Mouse (Mus musculus): ENCODE measurements around the gene Trim68. TPM values are rescaled to one million over a fixed set of nuclear protein-coding genes. Genes with fewer than 3 reads are reported as not detected.
"Not testable (repeated sequence)": the region's sequence is repeated elsewhere in the genome, so short reads cannot be mapped to it uniquely, and the experiment has no call there.

The Trim68 gene
- polyA plus RNA-seq (2012; rRNA removed), result 75.3 and 99.1 TPM in 2 replicates

DNA sequence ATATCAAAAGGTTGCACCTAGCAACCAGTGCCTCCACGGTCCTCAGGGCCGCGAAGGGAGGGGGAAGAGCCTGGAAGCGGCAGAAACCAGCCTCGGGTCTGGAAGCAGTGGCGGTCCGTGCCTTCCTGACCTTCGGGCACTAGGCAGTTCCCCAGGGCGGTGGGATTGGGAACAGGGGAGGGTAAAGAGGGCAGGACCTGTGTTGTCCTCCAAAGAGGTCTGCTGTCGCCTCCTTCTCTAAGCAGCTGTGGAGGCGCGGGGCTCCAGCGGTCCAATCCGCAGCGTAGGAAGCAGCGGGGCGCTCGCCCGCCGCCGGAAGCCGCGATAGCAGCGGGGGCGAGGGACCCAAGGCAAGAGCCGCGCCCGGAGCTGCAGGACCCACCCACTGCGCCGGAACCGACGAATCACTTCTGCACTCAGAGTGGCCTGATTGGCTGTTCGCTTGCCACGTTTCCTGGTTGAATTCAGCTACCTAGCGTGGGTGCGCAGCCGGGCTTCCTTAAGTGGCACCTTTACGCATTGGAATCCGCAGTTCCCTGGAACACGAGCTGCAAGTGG is at the start of gene Trim68:
TSS of gene Trim68 (minus strand) at position 384 of the 558 bp plus-strand sequence.
- DNase-seq (ENCODE audit: low spot score), result peak; percentile 82

DNA sequence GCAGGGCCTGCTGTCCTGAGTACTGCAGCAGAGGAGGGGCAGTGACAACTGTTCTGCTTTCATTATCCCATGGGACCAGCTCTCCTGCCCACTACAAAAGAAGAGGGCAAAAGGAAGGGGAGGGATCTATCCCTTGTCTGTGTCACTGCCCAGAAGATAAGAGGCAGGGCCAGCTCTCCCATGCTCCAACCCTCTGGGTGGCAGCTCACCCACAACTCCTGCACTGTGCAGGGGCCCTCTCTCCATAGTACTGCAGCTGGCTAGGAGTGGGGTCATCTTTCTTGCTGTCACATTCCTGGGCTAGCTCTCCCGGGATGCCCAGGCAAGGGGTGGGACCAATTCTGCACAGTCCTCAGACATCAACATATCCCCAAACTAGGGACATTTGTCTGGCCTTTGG is 46.7 kb upstream of the Trim68 start:
- DNase-seq (ENCODE audit: low spot score), result no peak

DNA sequence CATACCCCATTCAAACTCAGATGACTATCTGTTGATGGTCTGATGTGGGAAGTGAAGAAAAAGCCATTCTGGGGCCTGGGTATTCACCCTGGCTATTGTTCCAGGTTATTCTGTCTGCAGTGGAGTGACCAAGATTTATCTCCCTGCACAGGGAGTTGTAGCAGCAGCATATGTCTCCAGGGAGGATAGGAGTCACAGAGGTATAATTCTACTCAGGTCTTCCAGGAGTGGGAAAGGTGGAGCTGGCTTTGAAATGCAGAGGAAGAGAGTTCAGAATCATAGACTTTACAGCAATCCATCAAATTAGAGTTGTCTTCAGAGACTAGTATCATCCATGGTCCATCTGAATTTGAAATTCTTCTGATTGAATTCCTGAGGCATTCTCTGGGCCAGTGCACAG is 40.3 kb upstream of the Trim68 start, which contains the start of gene Olfr559:
TSS of gene Olfr559 (minus strand) at position 101 of the 400 bp plus-strand sequence.
- DNase-seq (ENCODE audit: low spot score), result no peak

DNA sequence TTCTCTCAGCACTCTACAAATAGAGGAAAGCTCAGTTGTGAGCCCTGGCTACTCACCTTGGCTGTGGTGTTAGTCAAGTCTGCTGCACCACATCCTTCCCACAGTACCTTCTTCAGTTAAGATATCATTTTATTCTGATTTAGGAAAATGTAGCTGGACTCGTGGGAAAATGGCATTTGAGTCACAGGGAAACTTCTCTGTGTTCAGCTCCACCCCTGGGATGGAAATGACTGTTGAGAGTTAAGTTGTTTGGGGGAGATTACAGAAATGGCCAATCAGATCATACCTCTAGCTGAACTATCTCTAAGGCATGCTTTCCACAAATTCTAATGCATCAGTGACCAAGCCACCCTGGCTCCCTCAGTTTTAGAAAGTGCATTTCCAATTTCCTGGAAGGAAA is 31.8 kb upstream of the Trim68 start, which contains the start of gene Olfr33:
TSS of gene Olfr33 (minus strand) at position 101 of the 400 bp plus-strand sequence.
- no peak for DNase-seq (ENCODE audit: low spot score)

DNA sequence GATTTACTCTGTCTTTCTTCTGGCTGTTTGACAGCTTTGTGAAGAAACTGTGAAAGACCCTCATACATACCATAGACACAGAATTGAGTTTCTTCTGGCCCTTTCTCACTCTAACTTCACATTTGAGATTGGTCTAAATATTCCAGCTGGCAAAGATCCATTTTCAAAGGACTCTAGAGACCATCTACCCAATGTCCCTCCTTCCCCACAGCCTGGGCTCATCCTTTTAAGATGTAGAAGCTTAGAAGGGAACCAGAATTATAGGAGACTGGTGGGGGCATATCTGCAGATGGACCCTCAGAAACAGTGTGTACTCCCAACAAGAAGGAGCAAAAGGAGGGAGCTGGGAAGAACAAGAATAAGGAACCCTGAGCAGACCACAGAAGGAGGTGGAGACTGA is 14.8 kb upstream of the Trim68 start, which contains the start of gene Olfr558:
TSS of gene Olfr558 (plus strand) at position 301 of the 400 bp plus-strand sequence.
- no peak for DNase-seq (ENCODE audit: low spot score)

DNA sequence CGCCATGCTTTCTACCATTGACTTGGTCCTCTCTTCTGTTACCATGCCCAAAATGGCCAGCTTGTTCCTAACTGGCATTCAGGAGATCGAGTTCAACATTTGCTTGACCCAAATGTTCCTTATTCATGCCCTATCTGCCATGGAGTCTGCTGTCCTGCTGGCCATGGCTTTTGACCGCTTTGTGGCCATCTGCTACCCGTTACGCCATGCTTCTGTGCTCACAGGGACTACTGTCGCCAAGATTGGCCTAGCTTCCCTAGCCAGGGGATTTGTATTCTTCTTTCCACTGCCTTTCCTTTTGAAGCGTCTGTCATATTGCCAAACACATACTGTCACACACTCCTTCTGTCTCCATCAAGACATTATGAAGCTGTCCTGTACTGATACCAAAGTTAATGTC is 11.3 kb upstream of the Trim68 start:
- DNase-seq (ENCODE audit: low spot score), result no peak

DNA sequence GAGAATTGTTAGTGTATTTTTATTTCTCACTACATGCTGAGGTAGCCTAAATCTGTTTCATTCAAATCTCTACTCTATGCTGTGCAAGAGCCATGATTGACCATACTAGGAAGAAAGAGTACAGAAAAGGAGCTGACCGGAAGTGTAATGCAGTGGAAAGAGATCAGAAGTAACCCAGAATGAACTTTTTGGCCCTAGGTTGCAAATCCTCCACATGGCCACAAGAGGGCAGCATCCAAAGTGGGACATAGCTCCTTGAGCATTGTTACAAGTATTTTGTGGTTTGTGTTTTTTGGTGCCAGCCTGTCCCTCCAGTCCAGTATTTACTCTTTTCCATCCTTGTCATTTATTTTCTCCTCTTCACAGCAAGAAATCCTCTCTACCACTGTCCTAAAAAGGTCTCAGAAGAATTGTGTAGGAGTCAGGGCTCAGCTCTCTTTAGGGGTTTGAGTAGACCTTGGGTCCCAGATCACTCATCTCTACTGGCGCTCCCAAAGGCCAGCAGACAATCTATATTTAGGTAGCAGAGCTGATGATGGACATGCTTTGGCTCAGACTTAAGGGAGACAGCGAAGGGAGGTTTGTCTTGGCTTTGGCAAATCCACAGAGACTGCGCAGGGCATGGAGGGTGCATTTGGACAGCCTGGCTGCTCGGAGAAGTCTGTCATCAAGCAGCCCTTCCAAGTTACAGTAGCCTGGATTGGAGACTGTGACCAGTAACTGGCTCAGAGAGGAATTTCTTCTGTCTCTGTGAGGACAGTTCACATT is 8.4 kb upstream of the Trim68 start, which contains the start of gene Olfr557:
TSS of gene Olfr557 (plus strand) at position 553 of the 768 bp plus-strand sequence.
- DNase-seq (ENCODE audit: low spot score), result no peak

DNA sequence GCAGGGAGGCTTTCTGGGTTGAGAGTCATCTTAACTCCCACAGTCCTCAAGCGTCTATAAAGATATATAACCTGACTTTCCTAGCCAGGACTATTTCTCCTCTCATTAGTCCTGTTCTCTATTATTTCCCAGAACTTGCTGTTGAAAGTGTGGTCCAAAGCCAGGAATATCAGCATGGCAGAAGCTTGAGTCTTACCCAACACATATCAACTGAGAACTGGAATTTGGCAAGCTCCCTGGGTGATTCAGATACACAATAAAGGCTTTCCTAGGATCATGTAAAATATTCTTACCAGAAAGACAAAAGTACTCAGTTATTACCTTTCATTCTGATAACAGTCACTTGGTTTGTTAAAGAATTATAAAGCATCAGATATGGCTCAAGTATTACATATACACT is 5.2 kb downstream of the Trim68 start:
- DNase-seq (ENCODE audit: low spot score), result no peak

DNA sequence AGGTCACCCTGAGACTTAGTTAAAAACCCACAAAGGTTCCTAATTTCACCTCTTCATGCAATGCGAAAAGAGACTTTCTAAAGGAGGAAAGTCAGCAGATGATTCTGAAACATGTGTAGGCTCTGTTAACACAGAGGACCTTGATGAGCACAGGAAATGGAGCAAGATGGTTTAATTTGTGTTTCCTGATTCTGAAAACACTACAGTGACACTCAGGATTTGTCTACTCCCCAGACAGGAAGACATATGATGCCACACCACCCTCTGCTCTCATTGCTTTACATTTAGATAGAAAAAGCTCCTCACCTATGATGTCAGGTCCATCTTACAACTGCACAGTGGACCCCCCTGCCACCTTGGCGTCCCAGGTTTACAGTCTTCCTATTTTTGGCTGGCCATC is 10.9 kb downstream of the Trim68 start:
- no peak for DNase-seq (ENCODE audit: low spot score)

DNA sequence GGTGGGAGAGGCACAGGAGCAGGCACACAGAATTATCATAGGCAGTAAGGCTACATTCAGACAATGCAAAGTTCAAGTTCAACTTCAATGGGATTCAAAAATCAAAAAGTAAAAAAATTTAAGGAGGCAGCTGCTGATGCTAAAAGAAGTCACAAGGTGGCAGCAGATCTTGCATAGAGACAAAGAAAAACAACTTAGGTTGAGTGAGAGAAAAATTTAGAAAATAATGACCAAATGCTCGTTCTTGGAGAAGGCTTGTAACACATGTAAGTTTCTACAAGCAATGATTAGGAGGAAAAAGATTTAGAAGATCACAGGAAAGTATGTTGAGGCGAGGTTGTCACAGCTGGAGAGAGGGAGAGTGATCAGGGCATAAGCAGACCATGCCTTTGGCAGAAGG is 21.7 kb downstream of the Trim68 start:
- no peak for DNase-seq (ENCODE audit: low spot score)

DNA sequence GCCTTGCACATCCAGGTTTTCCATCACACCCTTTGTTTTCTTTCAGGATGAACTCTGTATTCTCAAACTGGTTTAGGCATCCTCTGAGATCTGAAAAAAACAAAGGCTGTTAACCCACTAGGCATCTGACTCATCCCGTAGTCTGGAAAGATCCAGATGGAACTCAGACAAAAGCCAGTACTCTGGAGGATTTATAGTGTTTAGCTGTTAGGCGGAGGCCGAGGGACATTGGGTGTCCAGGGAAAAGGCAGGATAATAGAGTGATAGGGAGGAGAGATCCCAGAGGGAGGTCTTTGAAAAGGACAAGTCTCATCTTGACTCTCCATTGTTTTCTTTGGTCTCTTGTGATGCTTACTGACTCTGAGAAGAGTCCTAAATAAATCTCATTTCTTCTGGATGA is 22.5 kb downstream of the Trim68 start, which contains the start of gene Olfr556:
TSS of gene Olfr556 (plus strand) at position 301 of the 400 bp plus-strand sequence.
- DNase-seq (ENCODE audit: low spot score), result no peak

DNA sequence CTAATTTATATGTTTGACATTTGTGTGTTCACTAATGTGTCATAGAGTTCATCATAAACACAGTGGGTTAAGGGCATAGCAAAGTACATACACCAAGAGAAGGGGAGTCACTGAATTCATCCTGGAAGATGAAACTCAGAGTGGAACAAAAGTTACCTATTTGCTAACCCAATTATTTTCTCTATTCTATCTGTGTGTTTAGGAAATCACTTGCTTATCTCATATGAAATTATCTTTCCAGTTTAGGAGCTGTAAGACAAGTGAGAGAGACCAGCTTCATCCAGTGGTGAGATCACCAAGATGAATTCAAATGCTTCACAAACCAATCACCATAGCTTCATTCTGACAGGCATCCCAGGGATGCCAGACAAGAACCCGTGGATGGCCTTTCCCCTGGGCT is 28.6 kb downstream of the Trim68 start, which contains the start of gene Olfr555:
TSS of gene Olfr555 (plus strand) at position 301 of the 400 bp plus-strand sequence.
- no peak for DNase-seq (ENCODE audit: low spot score)

DNA sequence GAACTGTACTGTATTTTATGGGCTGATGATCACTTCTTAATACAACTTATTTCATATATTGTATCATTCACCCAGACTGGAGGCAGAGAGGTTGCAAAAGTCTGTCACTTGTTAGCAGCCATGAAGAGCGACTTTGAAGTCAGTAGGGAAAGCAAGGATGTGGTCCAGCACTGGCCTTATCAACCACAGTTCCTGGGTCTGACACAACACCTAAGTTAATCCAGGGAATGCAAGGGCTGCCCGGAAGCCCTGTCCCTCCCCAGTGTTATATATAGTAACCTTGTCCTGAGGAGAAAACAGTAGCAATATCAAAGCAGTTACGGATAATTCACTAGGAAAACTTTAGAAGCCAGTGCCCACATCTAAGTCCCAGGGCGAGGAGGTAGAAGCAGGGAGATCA is 42.2 kb downstream of the Trim68 start:
- not testable (repeated sequence) for DNase-seq (ENCODE audit: low spot score)

DNA sequence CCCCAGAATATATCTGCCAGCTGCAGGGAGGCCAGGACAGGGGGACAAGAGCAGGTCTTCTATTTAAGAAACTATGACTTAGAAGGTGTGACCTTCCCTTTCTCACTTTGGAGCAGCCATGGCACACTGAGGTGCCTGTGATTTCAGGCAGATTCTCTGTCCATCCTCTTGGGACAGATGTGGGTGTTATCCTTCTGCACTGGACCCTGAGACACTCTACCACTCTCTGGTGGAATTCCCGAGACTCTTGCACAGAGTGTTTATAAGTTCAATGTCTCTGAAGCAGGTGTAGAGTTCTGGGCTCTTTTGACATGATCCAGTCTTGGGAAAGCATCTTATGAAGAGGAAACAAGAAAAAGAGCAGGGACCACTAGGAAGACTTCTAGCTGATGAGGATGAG is 49.0 kb downstream of the Trim68 start, which contains the start of gene Olfr554:
TSS of gene Olfr554 (plus strand) at position 301 of the 400 bp plus-strand sequence.
- DNase-seq (ENCODE audit: low spot score), result no peak

DNA sequence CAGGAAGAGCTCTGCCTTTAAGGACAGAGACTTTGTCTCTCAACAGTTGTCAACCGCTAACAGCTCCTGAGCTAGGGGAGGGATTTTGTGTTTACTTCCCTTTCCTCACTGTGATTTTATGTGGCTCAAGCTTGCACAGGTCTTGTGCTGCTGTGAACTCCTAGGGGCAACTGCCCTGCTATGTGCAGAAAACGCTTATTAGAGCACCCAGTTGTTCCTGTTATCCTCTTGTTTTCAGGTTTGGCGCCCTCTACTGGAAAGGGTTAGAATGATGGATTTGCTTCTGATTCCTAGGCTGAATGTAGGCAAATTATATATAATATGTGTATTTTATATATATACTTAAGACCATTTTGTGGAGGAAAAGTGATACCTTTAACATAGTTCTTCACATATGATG is 50.5 kb downstream of the Trim68 start:
- DNase-seq (ENCODE audit: low spot score), result no peak

Other genes starting within 250 kb of the Trim68 start
- gene Rrm1, start 245.6 kb downstream of the Trim68 start, polyA plus RNA-seq (2012; rRNA removed), result 21.9 and 23.9 TPM in 2 replicates
- not detected in 2 replicates for gene Olfr543, start 205.6 kb downstream of the Trim68 start, polyA plus RNA-seq (2012; rRNA removed)
- gene Olfr544, start 199.0 kb downstream of the Trim68 start, polyA plus RNA-seq (2012; rRNA removed), result not detected in 2 replicates
- gene Olfr545, start 187.8 kb downstream of the Trim68 start, polyA plus RNA-seq (2012; rRNA removed), result not detected in 2 replicates
- gene Olfr547, start 152.6 kb downstream of the Trim68 start, polyA plus RNA-seq (2012; rRNA removed), result not detected in 2 replicates
- not detected in 2 replicates for gene Olfr548-ps1, start 146.4 kb downstream of the Trim68 start, polyA plus RNA-seq (2012; rRNA removed)
- not detected in 2 replicates for gene Olfr549, start 137.5 kb downstream of the Trim68 start, polyA plus RNA-seq (2012; rRNA removed)
- 12.9 and 14.2 TPM in 2 replicates for gene Trim21, start 121.8 kb downstream of the Trim68 start, polyA plus RNA-seq (2012; rRNA removed)
- gene Olfr550, start 115.9 kb downstream of the Trim68 start, polyA plus RNA-seq (2012; rRNA removed), result not detected in 2 replicates
- gene Olfr551, start 95.4 kb downstream of the Trim68 start, polyA plus RNA-seq (2012; rRNA removed), result not detected in 2 replicates
- not detected in 2 replicates for gene Olfr552, start 89.6 kb downstream of the Trim68 start, polyA plus RNA-seq (2012; rRNA removed)
- not detected in 2 replicates for gene Olfr553, start 69.1 kb downstream of the Trim68 start, polyA plus RNA-seq (2012; rRNA removed)
- gene Olfr554, start 48.9 kb downstream of the Trim68 start, polyA plus RNA-seq (2012; rRNA removed), result not detected in 2 replicates
- gene Olfr555, start 28.5 kb downstream of the Trim68 start, polyA plus RNA-seq (2012; rRNA removed), result not detected in 2 replicates
- gene Olfr556, start 22.4 kb downstream of the Trim68 start, polyA plus RNA-seq (2012; rRNA removed), result not detected in 2 replicates
- gene Olfr557, start 8.6 kb upstream of the Trim68 start, polyA plus RNA-seq (2012; rRNA removed), result not detected in 2 replicates
- 1.3 and 1.4 TPM in 2 replicates for gene Olfr558, start 14.9 kb upstream of the Trim68 start, polyA plus RNA-seq (2012; rRNA removed)
- not detected in 2 replicates for gene Olfr33, start 31.7 kb upstream of the Trim68 start, polyA plus RNA-seq (2012; rRNA removed)
- not detected in 2 replicates for gene Olfr559, start 40.2 kb upstream of the Trim68 start, polyA plus RNA-seq (2012; rRNA removed)
- 0.03 TPM in 1 of 2 replicates, not detected in the other for gene Olfr560, start 72.0 kb upstream of the Trim68 start, polyA plus RNA-seq (2012; rRNA removed)
- 1.0 and 1.4 TPM in 2 replicates for gene Olfr78, start 72.1 kb upstream of the Trim68 start, polyA plus RNA-seq (2012; rRNA removed)
- not detected in 2 replicates for gene Olfr561, start 83.9 kb upstream of the Trim68 start, polyA plus RNA-seq (2012; rRNA removed)
- gene Olfr564, start 116.2 kb upstream of the Trim68 start, polyA plus RNA-seq (2012; rRNA removed), result not detected in 2 replicates
- not detected in 2 replicates for gene Olfr566, start 171.4 kb upstream of the Trim68 start, polyA plus RNA-seq (2012; rRNA removed)
- not detected in 2 replicates for gene Olfr568, start 189.8 kb upstream of the Trim68 start, polyA plus RNA-seq (2012; rRNA removed)
- not detected in 2 replicates for gene Olfr569, start 203.6 kb upstream of the Trim68 start, polyA plus RNA-seq (2012; rRNA removed)
- gene Olfr570, start 207.2 kb upstream of the Trim68 start, polyA plus RNA-seq (2012; rRNA removed), result not detected in 2 replicates
- not detected in 2 replicates for gene Olfr571, start 230.2 kb upstream of the Trim68 start, polyA plus RNA-seq (2012; rRNA removed)
- gene Olfr572, start 237.1 kb upstream of the Trim68 start, polyA plus RNA-seq (2012; rRNA removed), result not detected in 2 replicates